9 mouse cellular contexts compared by ENCODE assay signal in genomic region chr2:172833196-172833595, GRCm38 (mm10).
DNase-seq lines count a peak whose midpoint lies in the region; ATAC-seq and TF ChIP-seq lines count a peak whose summit lies in the region.
"Had no signal": no experiment of that assay in that cellular context is flagged by ENCODE, and none has a peak within 500 bp of the region (broad histone marks: within the 10 kb centered on the region; RNA-seq: fewer than 3 reads in every experiment).

No protein-coding gene starts in this region.

- no peak for ATAC-seq in forebrain, postnatal 0 days
- no peak for ATAC-seq in midbrain, embryonic 14.5 days (ENCODE audit: low FRiP score, low TSS enrichment)
- no peak for ATAC-seq in midbrain, embryonic 11.5 days (ENCODE audit: low FRiP score)
- peak; percentile 41 for ATAC-seq in kidney, embryonic 15.5 days (replicated peaks; ENCODE audit: low FRiP score)

- H3K27me3 ChIP-seq in forebrain, postnatal 0 days (ENCODE audit: insufficient read depth, low read length), result no peaks in the 10 kb centered on the region
- peaks cover 20% of the 10 kb centered on the region for H3K27me3 ChIP-seq in forebrain, embryonic 10.5 days (ENCODE audit: poor library complexity, severe bottlenecking)
- H3K27me3 ChIP-seq in midbrain, embryonic 14.5 days (ENCODE audit: control insufficient read depth, insufficient read depth, low read length), result no peaks in the 10 kb centered on the region
- H3K27me3 ChIP-seq in midbrain, embryonic 11.5 days (ENCODE audit: control insufficient read depth, insufficient read depth, low read length), result no peaks in the 10 kb centered on the region
- H3K27me3 ChIP-seq in kidney, embryonic 15.5 days, result no peaks in the 10 kb centered on the region

- WGBS in forebrain, postnatal 0 days, result 32% methylated on average over 2 of the region's 2 CpGs
- 37% methylated on average over 2 of the region's 2 CpGs for WGBS in forebrain, embryonic 10.5 days
- 33% methylated on average over 2 of the region's 2 CpGs for WGBS in midbrain, embryonic 14.5 days
- WGBS in midbrain, embryonic 11.5 days, result 40% methylated on average over 2 of the region's 2 CpGs
- 15% methylated on average over 2 of the region's 2 CpGs for WGBS in kidney, embryonic 15.5 days

- H3K36me3 ChIP-seq in forebrain, postnatal 0 days (ENCODE audit: insufficient read depth), result no peaks in the 10 kb centered on the region
- H3K36me3 ChIP-seq in forebrain, embryonic 10.5 days (replicated peaks), result no peaks in the 10 kb centered on the region
- no peaks in the 10 kb centered on the region for H3K36me3 ChIP-seq in midbrain, embryonic 14.5 days (ENCODE audit: control insufficient read depth, insufficient read depth, low read length)
- H3K36me3 ChIP-seq in midbrain, embryonic 11.5 days (ENCODE audit: control insufficient read depth, insufficient read depth, low read length), result no peaks in the 10 kb centered on the region
- no peaks in the 10 kb centered on the region for H3K36me3 ChIP-seq in kidney, embryonic 15.5 days

- DNase-seq in forebrain, postnatal 0 days, result peak; percentile 37
- DNase-seq in forebrain, embryonic 10.5 days (ENCODE audit: extremely low spot score, low spot score), result no peak
- DNase-seq in midbrain, embryonic 14.5 days, result peak; percentile 62
- DNase-seq in midbrain, embryonic 11.5 days (ENCODE audit: low spot score, missing footprints), result no peak
- DNase-seq in embryo, embryonic 10.5 days (ENCODE audit: low spot score), result peak; percentile 58
- DNase-seq in skeletal muscle tissue, adult 2 months (ENCODE audit: low read depth, low spot score), result peak; percentile 30
- DNase-seq in yolk sac, embryonic 10.5 days (ENCODE audit: low spot score), result no peak

- H3K9ac ChIP-seq in forebrain, postnatal 0 days, result no peak overlapping the region
- H3K9ac ChIP-seq in midbrain, embryonic 14.5 days (replicated peaks; ENCODE audit: low read length), result no peak overlapping the region
- H3K9ac ChIP-seq in midbrain, embryonic 11.5 days (ENCODE audit: low read length), result no peak overlapping the region
- H3K9ac ChIP-seq in kidney, embryonic 15.5 days, result no peak overlapping the region

- no peak overlapping the region for H3K4me2 ChIP-seq in forebrain, postnatal 0 days (ENCODE audit: low read depth)
- no peak overlapping the region for H3K4me2 ChIP-seq in midbrain, embryonic 14.5 days (ENCODE audit: low read length)
- H3K4me2 ChIP-seq in midbrain, embryonic 11.5 days, result no peak overlapping the region
- H3K4me2 ChIP-seq in kidney, embryonic 15.5 days, result no peak overlapping the region

- H3K4me1 ChIP-seq in forebrain, postnatal 0 days (ENCODE audit: insufficient read depth), result no peaks in the 10 kb centered on the region
- peaks cover 45% of the 10 kb centered on the region for H3K4me1 ChIP-seq in forebrain, embryonic 10.5 days
- H3K4me1 ChIP-seq in midbrain, embryonic 14.5 days (ENCODE audit: control insufficient read depth, insufficient read depth, low read length), result no peaks in the 10 kb centered on the region
- H3K4me1 ChIP-seq in midbrain, embryonic 11.5 days (ENCODE audit: control insufficient read depth, insufficient read depth, low read length), result no peaks in the 10 kb centered on the region; the same call in 1 of the 2 replicates
- H3K4me1 ChIP-seq in kidney, embryonic 15.5 days, result peaks cover 35% of the 10 kb centered on the region

- H3K9me3 ChIP-seq in forebrain, postnatal 0 days (ENCODE audit: low read length), result no peaks in the 10 kb centered on the region
- no peaks in the 10 kb centered on the region for H3K9me3 ChIP-seq in forebrain, embryonic 10.5 days
- H3K9me3 ChIP-seq in midbrain, embryonic 14.5 days (ENCODE audit: control insufficient read depth, low read length), result no peaks in the 10 kb centered on the region
- no peaks in the 10 kb centered on the region for H3K9me3 ChIP-seq in midbrain, embryonic 11.5 days (ENCODE audit: control insufficient read depth, low read length)
- H3K9me3 ChIP-seq in kidney, embryonic 15.5 days (replicated peaks), result no peaks in the 10 kb centered on the region
- H3K9me3 ChIP-seq: megakaryocyte, embryonic 14.5 days had no signal

- H3K27ac ChIP-seq in forebrain, postnatal 0 days (ENCODE audit: low read depth, low read length), result no peak overlapping the region
- H3K27ac ChIP-seq in forebrain, embryonic 10.5 days, result no peak overlapping the region
- no peak overlapping the region for H3K27ac ChIP-seq in midbrain, embryonic 14.5 days (replicated peaks; ENCODE audit: low read depth, low read length)
- H3K27ac ChIP-seq in midbrain, embryonic 11.5 days (ENCODE audit: low read depth, low read length), result no peak overlapping the region
- 0 out of 2 replicates have a peak overlapping the region, but pooled peaks have one; percentile 2 for H3K27ac ChIP-seq in kidney, embryonic 15.5 days

- H3K4me3 ChIP-seq in forebrain, postnatal 0 days (ENCODE audit: low read depth, low read length), result no peak overlapping the region
- H3K4me3 ChIP-seq in forebrain, embryonic 10.5 days, result no peak overlapping the region
- H3K4me3 ChIP-seq in midbrain, embryonic 14.5 days (replicated peaks; ENCODE audit: low read depth, low read length), result no peak overlapping the region
- H3K4me3 ChIP-seq in midbrain, embryonic 11.5 days (ENCODE audit: low read depth, low read length), result no peak overlapping the region
- no peak overlapping the region for H3K4me3 ChIP-seq in kidney, embryonic 15.5 days (replicated peaks)
- H3K4me3 ChIP-seq: megakaryocyte, embryonic 14.5 days had no signal

- no peak for TF ChIP-seq CTCF in forebrain, postnatal 0 days (IDR thresholded peaks at IDR 0.05; ENCODE audit: low read depth)

Comparison
In these comparisons a context has a peak if more than half of its experiments do, and no peak if none do; other contexts are left out.
1. DNase-seq: peak in forebrain, postnatal 0 days (single experiment), midbrain, embryonic 14.5 days (single experiment), embryo, embryonic 10.5 days (single experiment) and skeletal muscle tissue, adult 2 months (single experiment); none in forebrain, embryonic 10.5 days (single experiment), midbrain, embryonic 11.5 days (single experiment) and yolk sac, embryonic 10.5 days (single experiment).